ENCODE assay signal across 24 mouse cellular contexts in genomic region chr10:120429758-120430259, GRCm38 (mm10). TPM values are rescaled to one million over a fixed set of nuclear protein-coding genes. Genes with fewer than 3 reads are reported as not detected.
DNase-seq lines count a peak whose midpoint lies in the region; ATAC-seq lines count a peak whose summit lies in the region.
"Had no signal": no experiment of that assay in that cellular context is flagged by ENCODE, and none has a peak within 500 bp of the region (broad histone marks: within the 10 kb centered on the region; RNA-seq: fewer than 3 reads in every experiment).

No protein-coding gene starts in this region.

- H3K4me1 ChIP-seq in kidney, embryonic 16.5 days (ENCODE audit: insufficient read depth, low read length), result peaks cover 85% of the 10 kb centered on the region
- peaks cover 83% of the 10 kb centered on the region for H3K4me1 ChIP-seq in limb, embryonic 13.5 days

- H3K9me3 ChIP-seq in kidney, embryonic 16.5 days (ENCODE audit: low read length), result no peaks in the 10 kb centered on the region
- no peaks in the 10 kb centered on the region for H3K9me3 ChIP-seq in limb, embryonic 13.5 days
- H3K9me3 ChIP-seq: forebrain, embryonic 10.5 days; heart, embryonic 12.5 days; hindbrain, embryonic 12.5 days; midbrain, embryonic 15.5 days; neural tube, embryonic 12.5 days had no signal

- no peaks in the 10 kb centered on the region for H3K27me3 ChIP-seq in kidney, embryonic 16.5 days (ENCODE audit: insufficient read depth, low read length)
- no peaks in the 10 kb centered on the region for H3K27me3 ChIP-seq in limb, embryonic 13.5 days
- H3K27me3 ChIP-seq: heart, embryonic 12.5 days; hindbrain, embryonic 12.5 days; midbrain, embryonic 15.5 days; neural tube, embryonic 12.5 days had no signal

- ATAC-seq in kidney, embryonic 16.5 days (ENCODE audit: low FRiP score, low TSS enrichment), result no peak
- no peak for ATAC-seq in limb, embryonic 13.5 days (ENCODE audit: low FRiP score, low read depth)
- ATAC-seq: forebrain, embryonic 16.5 days; midbrain, embryonic 15.5 days had no signal

- no peak overlapping the region for H3K4me2 ChIP-seq in kidney, embryonic 16.5 days (replicated peaks; ENCODE audit: low read depth, low read length)
- H3K4me2 ChIP-seq in limb, embryonic 13.5 days (replicated peaks), result no peak overlapping the region
- H3K4me2 ChIP-seq: heart, embryonic 12.5 days; hindbrain, embryonic 12.5 days; midbrain, embryonic 15.5 days; neural tube, embryonic 12.5 days had no signal

- no peak for DNase-seq in kidney, adult 9 months
- DNase-seq in 3T3-L1 (ENCODE audit: low read depth, low spot score) (peak; percentile 45), NIH3T3 (ENCODE audit: low read depth) (peak; percentile 47)
- no peak for DNase-seq in frontal cortex, adult 2 months (ENCODE audit: extremely low spot score in 1 of 2, low spot score in 1 of 2)
- DNase-seq in thymus, postnatal 25 days, result no peak
- DNase-seq: adrenal gland, postnatal 25 days; cerebellum, adult 9-11 months; gastrocnemius, postnatal 14 days; heart, postnatal 10 days; kidney, adult 18-20 months; kidney, postnatal 25 days; layer of hippocampus, postnatal 36 days; lung, postnatal 4 days; thymus, adult 18-20 months; thymus, postnatal 4 days had no signal

- H3K9ac ChIP-seq in kidney, embryonic 16.5 days (replicated peaks; ENCODE audit: low read length), result no peak overlapping the region
- H3K9ac ChIP-seq in limb, embryonic 13.5 days, result no peak overlapping the region
- H3K9ac ChIP-seq: hindbrain, embryonic 12.5 days; midbrain, embryonic 15.5 days; neural tube, embryonic 12.5 days had no signal

- peak overlapping the region; percentile 51; the same call in 1 of the 2 replicates for H3K27ac ChIP-seq in kidney, embryonic 16.5 days (ENCODE audit: low read length)
- peak overlapping the region; percentile 52; the same call in 1 of the 2 replicates for H3K27ac ChIP-seq in limb, embryonic 13.5 days
- H3K27ac ChIP-seq: midbrain, embryonic 15.5 days; neural tube, embryonic 12.5 days had no signal

- 65% methylated on average over 5 of the region's 5 CpGs for WGBS in kidney, embryonic 16.5 days
- WGBS in limb, embryonic 13.5 days, result 78% methylated on average over 5 of the region's 5 CpGs

- H3K4me3 ChIP-seq in kidney, embryonic 16.5 days (ENCODE audit: low read length), result no peak overlapping the region
- H3K4me3 ChIP-seq in limb, embryonic 13.5 days, result no peak overlapping the region
- H3K4me3 ChIP-seq: forebrain, embryonic 10.5 days; heart, embryonic 12.5 days; hindbrain, embryonic 12.5 days; midbrain, embryonic 15.5 days; neural tube, embryonic 12.5 days had no signal

- no peaks in the 10 kb centered on the region for H3K36me3 ChIP-seq in kidney, embryonic 16.5 days (ENCODE audit: insufficient read depth, low read length)
- 0 out of 2 replicates have a peak, but pooled peaks cover 22% of the 10 kb centered on the region for H3K36me3 ChIP-seq in limb, embryonic 13.5 days
- H3K36me3 ChIP-seq: hindbrain, embryonic 12.5 days; midbrain, embryonic 15.5 days; neural tube, embryonic 12.5 days had no signal

RNA-seq across cellular contexts. Expression of gene Hmga2, which starts 46.5 kb away (rescaled TPM):
- polyA plus RNA-seq in kidney, embryonic 16.5 days (2015; fragmentation: Nextera tagmentation; extraction: Ambion mirVana), result 15.4 and 21.2 TPM in 2 replicates
- 88.7 and 108 TPM in 2 replicates for polyA plus RNA-seq in limb, embryonic 13.5 days (2015; fragmentation: Nextera tagmentation; extraction: Ambion mirVana)
- not detected in 2 replicates for polyA plus RNA-seq in frontal cortex, adult 2 months (2012; rRNA removed)
- polyA plus RNA-seq: spleen, adult 2 months had no signal

Comparison
In these comparisons a context has a peak if more than half of its experiments do, and no peak if none do; other contexts are left out.
1. DNase-seq: peak in 3T3-L1 (single experiment) and NIH3T3 (single experiment); none in kidney, adult 9 months (single experiment), frontal cortex, adult 2 months (0 of 2) and thymus, postnatal 25 days (single experiment).
2. RNA of gene Hmga2, which starts 46.5 kb away (polyA plus RNA-seq): 88.7 to 108 TPM in limb, embryonic 13.5 days and 15.4 to 21.2 TPM in kidney, embryonic 16.5 days; not detected in frontal cortex, adult 2 months; every median in the first group is over 10 times any median in the second.